Mouse (Mus musculus) monocyte, adult 2 months (primary cell): Measurements from ENCODE around the gene Sfr1.
A peak's percentile ranks its signal among the peaks of the same experiment; 100 is the strongest.

ENCODE experiments used
- DNase-seq, 2 experiments: peaks; one replicate each; pipeline ENCODE4 v3.0.0; 2022; ENCODE audit warnings: low spot score in 2 of 2, low read depth in 1 of 2

Sfr1 gene

DNA sequence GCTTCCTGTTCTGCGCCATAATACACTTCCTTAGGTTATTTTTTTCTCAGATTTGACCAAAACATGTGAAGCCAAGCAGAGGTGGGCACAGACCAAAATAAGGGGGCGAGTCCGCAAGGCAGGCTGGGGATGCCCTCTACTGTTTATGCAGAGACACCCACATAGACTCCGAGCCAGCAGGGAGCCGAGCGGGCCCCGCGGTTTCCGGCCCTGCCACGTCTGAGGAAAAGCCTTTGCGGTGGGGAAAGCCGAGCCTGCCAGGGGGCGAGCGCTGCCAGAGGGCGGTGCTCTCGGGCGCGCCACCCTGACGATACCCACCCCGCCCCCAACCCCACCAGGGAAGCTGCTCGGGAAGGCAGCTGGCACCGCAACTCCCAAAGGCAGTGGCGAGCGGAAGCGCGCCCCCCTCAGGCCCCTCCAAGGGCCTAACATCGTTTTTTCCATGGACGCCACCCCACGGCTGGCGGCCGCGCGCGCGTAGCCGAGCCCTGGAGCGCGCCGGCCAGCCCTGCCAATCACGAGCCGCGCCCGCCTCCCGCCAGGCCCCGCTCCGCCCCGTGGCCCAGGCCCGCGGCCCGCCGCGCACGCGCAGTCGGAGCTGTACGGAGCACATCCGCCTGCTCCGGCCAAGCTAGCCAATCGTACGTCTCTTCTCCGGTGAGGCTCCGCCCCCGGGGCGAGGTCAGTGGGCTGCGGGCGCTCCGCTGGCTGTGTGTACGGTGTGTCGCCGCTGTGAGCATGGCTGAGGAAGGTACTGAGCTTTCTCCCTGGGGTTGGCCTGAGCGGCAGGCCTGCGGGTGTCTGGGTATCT, at the start of gene Sfr1:
TSS of gene Sfr1 (plus strand) at position 612 of the 811 bp plus-strand sequence.
- DNase-seq = peak; percentile 98 to 99

DNA sequence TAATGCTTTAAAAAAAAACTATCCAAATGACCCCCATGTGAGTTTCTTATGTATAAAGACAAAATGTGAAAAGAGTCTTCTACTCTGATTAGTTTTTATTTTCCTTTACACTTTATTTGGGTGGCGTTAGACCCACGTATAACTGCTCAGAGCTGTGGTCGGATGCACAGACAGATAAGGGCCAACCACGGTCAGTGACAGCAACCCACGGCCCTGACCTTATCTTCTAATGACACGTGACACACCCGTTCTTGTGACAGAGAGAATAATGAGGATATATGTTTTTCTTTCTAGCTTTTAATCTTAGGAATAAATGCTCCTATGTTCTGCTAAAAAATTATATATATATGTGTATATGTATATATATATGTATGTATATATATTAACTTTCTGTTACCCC, 41.9 kb upstream of the Sfr1 start:
- no peak for DNase-seq

DNA sequence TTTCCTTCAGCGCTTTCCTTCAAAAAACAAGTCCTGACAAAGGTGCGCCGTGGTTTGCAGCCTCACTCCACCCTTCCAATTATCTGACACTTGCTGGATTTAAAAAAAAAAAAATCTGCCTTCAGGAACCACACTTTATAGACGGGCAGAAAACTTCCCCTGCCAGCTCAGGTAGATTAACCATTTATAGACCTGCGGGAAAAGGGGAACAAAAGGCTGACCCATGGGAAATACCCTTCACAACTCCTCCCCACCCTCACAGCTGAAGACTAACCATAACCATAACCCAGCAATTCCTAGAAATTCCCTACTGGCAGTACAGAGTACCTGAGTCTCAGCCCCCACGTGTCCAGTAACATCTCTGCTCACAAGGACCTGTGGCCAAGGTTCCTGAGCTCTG, 39.5 kb upstream of the Sfr1 start, which contains the start of gene Col17a1:
TSS of gene Col17a1 (minus strand) at position 101 of the 400 bp plus-strand sequence.
- DNase-seq = no peak

DNA sequence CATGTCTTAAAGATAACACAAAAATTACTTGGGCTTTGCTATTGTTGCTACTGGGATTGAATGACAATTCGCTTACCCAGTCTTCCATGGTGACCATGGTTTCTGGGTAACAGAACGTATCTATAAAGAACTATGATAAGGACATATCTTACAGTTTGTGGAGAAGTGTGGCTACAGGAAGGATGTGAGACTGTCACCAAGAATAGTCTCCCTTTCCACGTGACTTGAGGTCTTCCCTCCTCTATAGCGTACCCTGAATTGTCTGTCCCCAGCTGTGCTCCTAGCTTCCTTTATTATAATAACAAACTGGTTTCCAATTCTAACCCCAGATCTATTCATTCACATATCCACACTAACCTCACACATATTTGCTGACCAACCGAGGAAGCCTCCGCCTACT, 35.8 kb upstream of the Sfr1 start:
- DNase-seq = no peak

DNA sequence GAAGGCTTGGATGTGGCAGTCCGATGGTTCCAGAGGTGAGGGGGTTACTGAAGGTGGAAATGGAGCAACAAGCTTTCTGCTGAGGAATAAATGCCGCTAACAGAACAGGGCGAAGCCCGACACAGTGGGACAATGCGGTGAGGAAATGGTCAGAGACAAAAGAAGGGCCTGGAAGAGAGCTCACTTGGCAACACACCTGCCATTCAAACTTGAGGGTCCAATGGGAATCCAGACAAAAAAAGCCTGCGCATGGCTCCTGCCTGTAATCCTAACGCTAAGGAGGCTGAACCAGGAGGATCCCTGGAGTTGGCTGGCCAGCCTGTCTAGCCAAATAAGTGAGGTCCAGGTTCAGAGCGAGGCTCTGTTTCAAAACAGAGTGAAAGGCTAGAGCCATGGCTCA, 35.1 kb upstream of the Sfr1 start:
- no peak for DNase-seq

DNA sequence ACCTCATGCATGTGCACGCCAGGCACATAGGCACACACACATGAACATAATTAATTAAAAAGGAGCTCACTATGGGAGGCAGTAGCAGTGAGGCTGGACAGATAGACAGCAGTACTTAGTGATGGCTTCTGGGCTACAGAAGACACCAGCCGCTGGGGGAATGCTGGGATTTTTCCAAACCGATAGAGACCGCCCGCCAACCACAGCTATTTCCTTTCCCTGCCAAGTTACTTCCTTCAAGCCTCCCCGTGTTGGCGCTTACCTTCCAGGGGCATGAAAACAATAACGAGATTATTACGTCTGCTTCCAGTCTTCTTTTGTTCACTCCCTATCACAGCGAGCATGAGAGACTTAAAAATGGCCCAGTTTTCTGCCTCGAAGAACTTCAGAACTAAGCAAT, 34.4 kb upstream of the Sfr1 start:
- no peak for DNase-seq

DNA sequence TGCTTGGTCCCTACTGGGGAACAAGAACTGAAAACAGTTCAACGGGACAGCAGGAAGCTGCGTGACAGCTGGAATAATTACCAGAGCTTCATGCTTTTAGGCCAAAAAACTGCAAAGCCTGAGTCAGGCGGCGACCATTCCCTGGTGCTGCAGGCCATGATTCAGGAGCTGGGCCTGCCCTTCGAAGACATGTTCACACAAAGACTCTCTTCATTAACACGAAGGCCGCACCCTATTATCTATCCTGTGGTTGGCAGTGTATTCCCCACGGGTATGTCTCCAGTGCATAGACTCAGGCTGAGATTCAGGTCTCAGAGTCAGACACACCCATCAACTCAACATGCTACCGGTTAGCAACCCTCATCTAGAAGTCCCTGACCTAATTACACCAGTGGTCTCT, 33.2 kb upstream of the Sfr1 start:
- DNase-seq = no peak

DNA sequence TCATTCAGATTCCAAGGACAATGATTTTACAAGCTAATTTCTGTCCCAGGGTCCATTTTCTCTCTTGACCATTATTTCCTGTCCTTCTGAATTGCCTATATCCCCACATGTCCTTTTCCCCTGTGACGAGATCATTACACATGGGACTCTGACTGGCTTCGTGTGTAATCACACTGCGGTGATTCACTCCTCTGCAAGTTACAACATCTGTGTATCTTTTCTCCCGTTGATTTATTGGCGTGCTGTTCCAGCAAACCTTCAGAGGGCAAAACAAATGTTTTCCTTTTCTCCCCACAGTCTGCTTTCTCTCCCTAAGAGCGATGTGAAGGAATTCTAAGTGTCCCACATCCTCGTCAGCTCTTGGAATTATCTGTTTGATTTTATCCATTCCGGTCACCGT, 31.7 kb upstream of the Sfr1 start:
- no peak for DNase-seq

DNA sequence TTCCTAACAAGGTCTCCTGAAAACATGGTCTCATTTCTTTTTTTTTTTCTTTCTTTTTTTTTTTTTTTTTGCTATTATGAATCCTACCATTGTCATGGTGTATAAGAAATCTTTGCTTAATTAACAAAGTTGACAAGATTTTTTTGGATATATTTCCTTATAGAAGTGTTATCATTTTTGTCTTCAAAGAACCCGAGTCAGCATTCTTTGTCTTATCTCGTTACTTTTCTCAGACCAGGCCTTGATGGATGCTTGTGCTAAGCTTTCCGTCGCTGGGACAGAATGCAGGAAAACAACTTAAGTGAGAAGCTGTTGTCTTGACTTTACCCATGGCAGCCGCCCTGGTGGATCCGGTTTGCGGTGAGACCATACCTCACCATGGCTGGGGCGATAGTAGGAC, 31.0 kb upstream of the Sfr1 start:
- no peak for DNase-seq

DNA sequence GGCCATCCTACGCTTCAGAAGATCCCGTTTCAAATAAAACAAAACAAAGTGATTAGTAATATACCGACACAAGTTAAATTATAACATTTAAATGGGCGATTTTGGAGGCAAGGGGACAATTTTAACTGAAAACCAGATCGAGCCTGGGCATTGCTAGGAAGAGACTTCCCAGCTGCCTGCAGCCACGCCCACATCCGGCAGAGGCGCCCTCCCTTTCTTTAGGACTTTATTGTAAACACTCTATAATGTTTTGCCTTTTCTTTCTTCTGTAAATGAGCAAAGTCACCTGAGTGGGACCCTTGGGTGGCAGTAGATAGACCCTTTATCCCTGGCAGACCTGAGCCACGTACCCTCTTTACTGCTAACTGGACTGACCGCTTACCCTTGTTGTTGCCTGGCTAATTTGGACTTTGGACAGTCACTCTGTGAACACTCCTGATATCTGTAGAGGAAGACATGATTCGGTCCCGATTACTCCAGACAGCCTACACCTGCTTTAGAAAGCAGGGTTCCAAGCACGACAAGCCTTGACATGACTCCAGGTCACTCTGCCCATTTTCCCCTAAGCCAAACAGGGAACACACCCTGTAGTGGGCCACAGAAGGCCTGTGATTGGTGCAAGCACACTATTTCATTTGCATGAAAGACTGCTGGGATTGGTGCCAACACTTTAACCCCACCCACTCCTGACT, 26.3 kb upstream of the Sfr1 start:
- no peak for DNase-seq

DNA sequence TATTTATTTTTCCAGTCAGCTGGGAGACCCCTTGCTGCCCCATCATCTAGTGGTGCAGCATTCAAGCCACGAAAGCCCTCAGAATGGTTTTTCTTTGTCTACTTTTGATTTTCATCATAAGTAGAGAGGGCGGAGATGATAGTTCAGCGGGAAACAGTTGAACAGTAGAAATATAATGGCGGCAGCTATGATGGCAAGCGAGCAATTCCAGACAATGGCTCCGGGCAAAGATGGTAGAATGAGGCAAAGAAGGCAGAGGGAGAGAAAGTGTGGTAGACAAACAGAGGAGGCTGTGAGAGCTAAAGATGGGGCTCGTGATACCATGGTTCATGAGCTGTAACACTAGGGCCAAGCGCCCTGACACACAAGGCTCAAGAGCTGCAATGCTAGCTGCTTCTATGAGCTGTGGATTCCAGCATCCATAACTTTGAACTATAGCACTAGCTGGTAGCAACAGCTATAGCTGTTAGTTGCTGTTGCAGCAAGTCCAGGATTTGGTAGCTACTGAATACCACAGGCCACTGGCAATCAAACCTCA, 25.6 kb upstream of the Sfr1 start:
- no peak for DNase-seq

DNA sequence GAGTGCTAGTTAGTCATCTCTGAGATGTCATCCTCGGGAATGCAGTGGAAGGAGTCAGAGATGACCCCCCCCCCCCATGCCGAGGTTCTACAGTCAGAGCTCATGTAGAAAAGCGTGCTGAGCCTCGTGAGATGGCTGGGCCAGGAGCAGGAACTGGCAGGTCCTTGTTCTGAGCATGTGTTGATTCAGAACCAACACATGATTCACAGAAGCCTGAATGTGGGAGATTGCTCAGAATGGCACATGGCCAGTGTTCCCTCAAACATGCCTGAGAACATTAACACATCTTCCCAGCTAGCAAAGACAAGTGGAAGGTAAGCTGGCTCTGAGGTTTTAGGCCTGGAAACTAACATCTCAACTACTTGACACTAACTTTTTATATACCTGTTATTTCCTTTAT, 21.1 kb upstream of the Sfr1 start:
- no peak for DNase-seq

DNA sequence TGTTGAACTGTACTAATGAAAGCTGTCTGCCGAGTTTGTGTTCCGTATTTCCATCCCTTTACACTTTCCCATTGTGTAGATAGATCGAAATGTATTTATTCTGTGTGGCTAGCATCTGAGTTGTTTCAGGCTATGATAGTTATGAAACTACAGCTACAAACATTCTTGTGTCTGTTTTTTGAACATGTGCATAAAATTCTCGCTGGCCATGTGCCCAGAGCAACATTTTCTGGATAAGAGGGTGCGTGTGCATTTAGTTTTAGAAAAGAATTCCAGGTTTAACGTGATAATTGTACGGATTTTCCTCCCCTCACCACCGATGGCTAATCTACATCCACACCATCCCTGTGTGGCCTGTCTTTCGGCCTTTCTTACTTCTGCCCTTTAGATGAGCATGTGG, 18.0 kb upstream of the Sfr1 start:
- DNase-seq = no peak

DNA sequence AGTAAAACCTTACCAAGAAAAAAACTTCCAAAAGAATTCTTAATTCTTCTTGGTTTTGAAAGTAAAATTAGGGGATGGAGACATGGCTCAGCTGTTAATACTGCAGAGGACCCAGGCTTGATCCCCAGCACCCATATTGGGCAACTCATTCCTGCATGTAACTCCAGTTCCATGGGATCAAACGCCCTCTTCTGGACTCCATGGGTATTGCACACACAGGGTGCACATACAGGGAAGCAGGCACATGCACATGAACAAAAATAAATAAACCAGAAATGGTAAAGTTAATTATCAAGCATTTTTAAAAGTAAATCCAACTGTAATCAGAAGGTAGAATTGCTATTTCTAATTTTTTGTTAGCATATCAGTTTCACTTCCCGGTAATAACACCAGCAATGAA, 15.3 kb upstream of the Sfr1 start:
- DNase-seq = no peak

DNA sequence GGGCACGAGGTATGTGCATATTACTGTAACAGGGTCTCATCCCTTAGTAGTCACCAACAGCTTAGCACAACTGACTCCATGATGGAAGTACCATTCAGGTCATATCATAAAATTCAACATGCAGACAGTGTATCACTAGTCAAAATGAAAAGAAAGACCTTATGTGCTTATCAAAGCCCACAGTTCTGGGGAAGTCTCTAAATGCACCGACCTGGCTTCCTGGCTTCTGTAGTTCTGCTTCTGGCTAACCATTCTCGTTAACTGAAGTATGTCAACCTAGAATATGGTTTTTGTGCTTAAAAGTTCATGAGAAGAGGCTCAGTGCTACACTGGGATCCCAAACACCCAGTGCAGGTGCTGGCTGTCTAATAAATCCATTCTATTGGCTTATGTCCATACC, 12.3 kb upstream of the Sfr1 start:
- DNase-seq = no peak

DNA sequence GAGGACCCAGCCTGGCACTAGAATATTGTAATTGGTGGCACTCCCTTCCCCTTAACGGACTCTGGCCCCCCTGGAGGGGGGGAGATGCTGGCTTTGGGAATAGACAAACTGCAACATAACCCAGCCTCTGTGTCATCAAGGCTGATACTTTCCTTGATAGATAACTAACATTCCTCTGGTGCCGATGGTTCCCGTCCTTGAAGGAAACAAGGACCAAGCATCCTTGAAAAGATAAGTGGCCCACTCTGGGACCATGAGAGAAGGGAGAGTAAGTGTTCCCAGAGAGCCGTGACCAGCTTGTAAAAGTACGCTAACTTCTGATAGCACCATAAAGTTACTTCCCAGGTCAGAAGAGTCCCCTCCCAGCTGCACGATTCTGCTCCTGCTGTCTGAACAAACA, 9.0 kb upstream of the Sfr1 start:
- DNase-seq = no peak

DNA sequence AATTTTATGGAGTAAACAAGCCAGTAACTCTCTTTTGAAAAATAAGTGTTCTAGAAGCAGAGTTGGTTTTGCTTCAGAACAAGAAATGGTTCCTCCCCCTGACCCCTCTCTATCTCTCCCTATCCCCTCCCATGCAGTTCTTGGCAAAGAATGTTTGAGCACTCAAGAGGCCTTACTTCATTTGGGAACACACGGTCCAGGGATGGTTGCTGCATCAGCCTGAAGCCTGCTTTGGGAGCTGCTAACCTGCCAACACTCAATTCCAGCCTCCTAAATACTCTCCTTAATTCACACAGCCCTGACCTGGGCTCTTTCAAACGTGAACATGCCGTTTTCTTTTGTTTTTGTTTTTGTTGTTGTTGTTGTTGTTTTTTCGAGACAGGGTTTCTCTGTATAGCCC, 6.6 kb upstream of the Sfr1 start:
- DNase-seq = no peak

DNA sequence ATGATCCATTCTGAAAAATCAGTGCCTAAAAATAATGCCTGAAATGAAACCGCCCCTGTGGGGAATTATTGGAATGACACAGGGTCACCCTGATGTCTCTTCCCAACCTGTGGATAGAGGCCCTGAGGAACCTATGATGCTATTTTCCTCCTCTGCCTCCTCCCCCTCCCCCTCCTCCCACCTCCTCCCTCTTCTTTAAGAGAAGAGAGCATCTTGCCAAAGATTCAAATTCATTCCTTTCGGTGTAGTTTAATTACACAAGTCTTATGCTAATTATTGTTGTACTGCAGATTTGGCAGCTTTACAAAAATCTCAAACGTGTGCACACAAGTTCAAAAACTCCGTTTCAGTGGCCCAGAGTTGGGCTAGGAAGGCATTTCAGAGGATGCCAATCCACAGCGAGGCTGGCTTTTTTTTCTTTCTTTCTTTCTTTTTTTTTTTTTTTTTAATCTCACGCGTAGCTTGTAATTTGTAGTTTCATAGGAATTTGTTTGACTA, 5.8 kb upstream of the Sfr1 start:
- DNase-seq = no peak

DNA sequence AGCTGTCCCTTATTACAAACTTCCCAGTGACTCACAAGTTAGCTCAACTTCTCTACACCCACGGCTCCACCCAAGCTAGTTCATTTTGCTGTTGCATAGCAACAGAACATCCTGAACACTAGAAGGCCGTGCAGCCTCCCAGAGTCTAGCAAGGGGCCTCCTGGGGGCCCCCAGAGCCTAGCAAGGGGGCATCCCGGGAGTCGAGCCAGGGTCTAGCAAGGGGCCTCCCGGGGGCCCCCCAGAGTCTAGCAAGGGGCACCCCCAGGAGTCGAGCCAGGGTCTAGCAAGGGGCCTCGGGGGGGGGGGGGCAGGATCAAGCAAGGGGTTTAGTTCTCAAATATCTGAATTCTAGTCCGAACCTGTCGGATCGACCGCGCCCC, 801 bp upstream of the Sfr1 start:
- peak; percentile 57 to 60 for DNase-seq

DNA sequence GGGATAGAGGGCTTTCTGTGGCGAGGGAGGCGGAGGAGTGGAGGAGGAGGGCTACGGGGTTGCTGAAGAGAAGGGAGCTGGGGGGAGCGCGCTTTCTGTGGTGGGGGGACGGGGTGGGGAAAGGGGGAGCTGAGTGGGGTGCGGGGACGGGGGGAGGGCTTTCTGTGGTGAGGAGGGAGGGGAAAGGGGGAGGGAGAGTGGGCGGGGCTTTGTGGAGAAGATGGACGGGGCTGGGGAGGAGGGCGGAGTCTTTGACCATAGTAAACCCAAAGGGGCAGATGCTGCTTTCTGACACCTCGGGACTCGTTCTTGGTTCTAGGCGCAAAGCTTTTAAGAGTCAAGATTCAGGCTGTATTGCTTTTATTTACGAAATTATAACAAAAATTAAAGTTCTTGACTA, 449 bp downstream of the Sfr1 start:
- peak in 1 of 2 experiments; percentile 13 for DNase-seq

DNA sequence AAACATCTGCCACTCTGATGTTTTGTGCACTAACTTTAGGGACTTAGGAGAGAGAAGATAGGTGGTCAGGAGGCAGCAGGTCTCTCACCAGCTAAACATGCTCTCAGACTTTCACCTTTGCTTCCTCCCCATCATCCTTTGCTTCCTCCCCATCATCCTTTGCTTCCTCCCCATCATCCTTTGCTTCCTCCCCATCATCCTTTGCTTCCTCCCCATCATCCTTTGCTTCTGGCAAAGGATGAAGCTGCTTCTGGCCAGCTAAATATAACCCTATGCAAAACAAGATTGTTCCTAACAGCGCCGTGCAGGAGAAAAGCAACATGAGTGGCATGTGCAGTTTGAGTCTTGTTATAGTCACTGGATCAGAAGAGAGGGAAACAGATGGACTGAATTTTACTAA, 15.6 kb downstream of the Sfr1 start:
- DNase-seq = no peak

DNA sequence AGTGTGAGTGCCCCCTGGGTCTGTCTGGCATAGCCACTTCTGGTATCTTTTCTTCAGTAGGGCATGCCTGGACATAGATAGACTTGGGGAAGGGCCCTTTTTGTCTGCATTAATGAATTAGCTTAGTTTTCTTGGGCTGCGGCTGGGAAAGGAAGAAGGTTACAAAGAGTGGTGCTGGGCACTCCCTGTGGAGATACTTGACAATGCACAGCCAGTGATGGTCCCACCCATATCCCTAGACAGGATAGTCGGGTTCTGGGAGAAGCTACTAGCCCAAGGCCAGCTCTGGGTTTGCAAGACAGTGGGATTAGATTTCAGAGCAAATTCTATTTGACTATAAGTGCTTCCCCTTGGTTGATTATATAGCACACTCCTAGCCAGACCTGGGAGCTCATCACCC, 17.5 kb downstream of the Sfr1 start:
- DNase-seq = no peak
